Mouse (Mus musculus) embryonic fibroblast, embryonic 13.5 days (primary cell): ENCODE data around the gene Mst1r.

Source experiments
- CTCF ChIP-seq: IDR thresholded peaks from 2 replicates; pipeline ENCODE4 v1.5.1; 2011; ENCODE audit warnings: mild to moderate bottlenecking, control low read depth, low read length, moderate library complexity, borderline replicate concordance; ENCODE audit not compliant: insufficient read depth
- POLR2A ChIP-seq: IDR thresholded peaks from 2 replicates; pipeline ENCODE4 v1.6.1; 2011; ENCODE audit warnings: low read depth, mild to moderate bottlenecking, control low read depth, low read length, moderate library complexity

DNA sequence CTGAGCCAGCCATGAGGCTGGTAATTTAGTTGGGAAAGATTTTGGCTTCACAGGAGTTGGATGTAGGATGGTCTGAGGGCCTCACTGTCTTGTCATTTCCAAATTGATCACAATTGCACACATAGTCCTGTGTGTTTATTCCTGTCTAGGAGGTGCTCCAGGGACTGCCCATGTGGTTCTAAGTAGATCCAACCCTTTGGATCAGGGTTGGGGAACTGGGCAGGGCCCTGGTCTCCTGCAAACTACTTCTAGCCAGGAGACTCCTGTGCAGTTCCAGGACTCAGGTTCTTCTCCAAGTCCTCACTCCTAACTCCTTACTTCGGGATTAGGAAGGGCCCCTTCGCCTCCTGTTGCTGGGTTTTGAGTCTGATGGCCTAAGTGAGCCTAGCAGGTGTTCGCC lies 28.7 kb downstream of the Mst1r start, which contains the start of gene Camkv:
- TF ChIP-seq POLR2A (no peak), CTCF (no peak)
